In genomic region chr5:113771213-113772162, GRCm38 (mm10) we compare ENCODE assay signal across 8 mouse cellular contexts. TPM values are rescaled to one million over a fixed set of nuclear protein-coding genes. Genes with fewer than 3 reads are reported as not detected.
DNase-seq lines count a peak whose midpoint lies in the region; ATAC-seq and TF ChIP-seq lines count a peak whose summit lies in the region.

No protein-coding gene starts in this region.

- peaks cover 63% of the 10 kb centered on the region for H3K79me2 ChIP-seq in CH12.LX (replicated peaks; ENCODE audit: control insufficient read depth, extremely low read depth, insufficient read depth, poor library complexity, severe bottlenecking)

- under 1% methylated on average over 97 of the region's 97 CpGs for WGBS in forebrain, embryonic 10.5 days
- WGBS in heart, embryonic 15.5 days, result under 1% methylated on average over 92 of the region's 97 CpGs
- under 1% methylated on average over 91 of the region's 97 CpGs for WGBS in liver, embryonic 14.5 days (ENCODE audit: insufficient replicate concordance)
- under 1% methylated on average over 93 of the region's 97 CpGs for WGBS in neural tube, embryonic 11.5 days
- under 1% methylated on average over 94 of the region's 97 CpGs for WGBS in stomach, postnatal 0 days

- peak overlapping the region; percentile 94 for H3K4me2 ChIP-seq in CH12.LX (ENCODE audit: insufficient read depth, low read depth, poor library complexity, severe bottlenecking)
- peak overlapping the region; percentile 96 for H3K4me2 ChIP-seq in heart, embryonic 15.5 days
- peak overlapping the region; percentile 96 for H3K4me2 ChIP-seq in liver, embryonic 14.5 days (ENCODE audit: low read depth)
- H3K4me2 ChIP-seq in neural tube, embryonic 11.5 days (ENCODE audit: low read depth), result peak overlapping the region; percentile 73
- peak overlapping the region; percentile 93 for H3K4me2 ChIP-seq in stomach, postnatal 0 days (replicated peaks; ENCODE audit: low read depth)

- dilution Hi-C loops in CH12.LX (cut with MboI; ENCODE audit: extremely low pct_ligation_motif_present, extremely low pct_unique_long_range_greater_than_20kb, low sequenced_read_pairs), result no loop called here

- H3K27me3 ChIP-seq in CH12.LX (replicated peaks), result no peaks in the 10 kb centered on the region
- no peaks in the 10 kb centered on the region for H3K27me3 ChIP-seq in forebrain, embryonic 10.5 days (ENCODE audit: poor library complexity, severe bottlenecking)
- H3K27me3 ChIP-seq in heart, embryonic 15.5 days, result no peaks in the 10 kb centered on the region
- no peaks in the 10 kb centered on the region for H3K27me3 ChIP-seq in liver, embryonic 14.5 days (ENCODE audit: control insufficient read depth, insufficient read depth, low read length)
- H3K27me3 ChIP-seq in neural tube, embryonic 11.5 days (ENCODE audit: control insufficient read depth, insufficient read depth, low read length), result no peaks in the 10 kb centered on the region
- H3K27me3 ChIP-seq in stomach, postnatal 0 days (ENCODE audit: control insufficient read depth, insufficient read depth, low read length), result no peaks in the 10 kb centered on the region

- TF ChIP-seq RAD21 in CH12.LX (IDR thresholded peaks at IDR 0.05; ENCODE audit: low read depth, low read length), result no peak

- TF ChIP-seq EP300 in CH12.LX (IDR thresholded peaks at IDR 0.05; ENCODE audit: low read length), result 0 out of 2 replicates have a peak, but pooled peaks have one; percentile 30
- peak; percentile 68 for TF ChIP-seq EP300 in liver, embryonic 14.5 days (IDR thresholded peaks at IDR 0.05; ENCODE audit: low read depth)
- peak; percentile 93 for TF ChIP-seq EP300 in stomach, postnatal 0 days (optimal IDR thresholded peaks at IDR 0.05)

- TF ChIP-seq POLR2A in CH12.LX (IDR thresholded peaks at IDR 0.05; ENCODE audit: low read depth, low read length), result peak; percentile 81

- peak; percentile 90 for DNase-seq in CH12.LX (ENCODE audit: extremely low read depth)
- DNase-seq in c-Kit-positive CD71-negative TER-119-negative erythroid progenitor cells, embryonic 14.5 days (ENCODE audit: low read depth), result peak; percentile 78
- peak; percentile 88 for DNase-seq in forebrain, embryonic 10.5 days (ENCODE audit: extremely low spot score, low spot score)
- DNase-seq in kidney, postnatal 25 days, result peak; percentile 89 to 94
- peak; percentile 84 to 88 (median 86) for DNase-seq in liver, embryonic 14.5 days (ENCODE audit: low read depth in 3 of 3, low spot score in 3 of 3)
- DNase-seq in neural tube, embryonic 11.5 days (ENCODE audit: low spot score), result peak; percentile 90
- DNase-seq in stomach, postnatal 0 days (ENCODE audit: low spot score), result peak; percentile 83

- peak overlapping the region; percentile 82 for H3K27ac ChIP-seq in CH12.LX (ENCODE audit: insufficient read depth, low read depth)
- peak overlapping the region; percentile 97 for H3K27ac ChIP-seq in forebrain, embryonic 10.5 days
- peak overlapping the region; percentile 97 for H3K27ac ChIP-seq in heart, embryonic 15.5 days
- H3K27ac ChIP-seq in liver, embryonic 14.5 days, result peak overlapping the region; percentile 72
- H3K27ac ChIP-seq in neural tube, embryonic 11.5 days (ENCODE audit: low read depth, low read length), result peak overlapping the region; percentile 96
- H3K27ac ChIP-seq in stomach, postnatal 0 days (replicated peaks), result peak overlapping the region; percentile 97

- peaks cover 38 to 53% of the 10 kb centered on the region in 2 experiments for H3K36me3 ChIP-seq in CH12.LX (replicated peaks in 1 of 2; ENCODE audit: control insufficient read depth in 1 of 2, insufficient read depth in 1 of 2, low read length in 1 of 2)
- H3K36me3 ChIP-seq in forebrain, embryonic 10.5 days (replicated peaks), result peaks cover 59% of the 10 kb centered on the region
- H3K36me3 ChIP-seq in heart, embryonic 15.5 days, result peaks cover 42% of the 10 kb centered on the region
- peaks cover 14% of the 10 kb centered on the region for H3K36me3 ChIP-seq in liver, embryonic 14.5 days (replicated peaks; ENCODE audit: control insufficient read depth, insufficient read depth, low read depth)
- peaks cover 4% of the 10 kb centered on the region; the same call in 1 of the 2 replicates for H3K36me3 ChIP-seq in neural tube, embryonic 11.5 days (ENCODE audit: control insufficient read depth, insufficient read depth, low read length)
- H3K36me3 ChIP-seq in stomach, postnatal 0 days (ENCODE audit: control insufficient read depth, insufficient read depth, low read length), result peaks cover 9% of the 10 kb centered on the region; the same call in 1 of the 2 replicates

- in situ Hi-C loops in CH12.LX (cut with MboI; ENCODE audit: low pct_ligation_motif_present, low pct_unique_long_range_greater_than_20kb, low sequenced_read_pairs), result loop anchor here (10.0 kb wide), 1 partner anchor 63 kb away; the partner anchor contains the start of gene Selplg

- peak overlapping the region; percentile 92 for H3K9ac ChIP-seq in CH12.LX (ENCODE audit: insufficient read depth, low read depth)
- H3K9ac ChIP-seq in heart, embryonic 15.5 days, result peak overlapping the region; percentile 98
- H3K9ac ChIP-seq in liver, embryonic 14.5 days (replicated peaks), result peak overlapping the region; percentile 67
- H3K9ac ChIP-seq in neural tube, embryonic 11.5 days (ENCODE audit: low read length), result peak overlapping the region; percentile 90
- H3K9ac ChIP-seq in stomach, postnatal 0 days (ENCODE audit: low read length), result peak overlapping the region; percentile 93

- peak; percentile 79 for ATAC-seq in heart, embryonic 15.5 days (replicated peaks; ENCODE audit: insufficient number of reproducible peaks, insufficient read depth, low FRiP score, low read depth)
- peak; percentile 77 for ATAC-seq in liver, embryonic 14.5 days (ENCODE audit: insufficient read depth)
- ATAC-seq in neural tube, embryonic 11.5 days (ENCODE audit: insufficient read depth, low FRiP score, low TSS enrichment), result peak; percentile 77
- ATAC-seq in stomach, postnatal 0 days (ENCODE audit: low FRiP score, low TSS enrichment), result peak; percentile 86

- peak overlapping the region; percentile 90 to 100 (median 98) for H3K4me3 ChIP-seq in CH12.LX (replicated peaks in 1 of 3; ENCODE audit: low read depth in 2 of 3, low read length in 2 of 3, poor library complexity in 1 of 3)
- H3K4me3 ChIP-seq in forebrain, embryonic 10.5 days, result peak overlapping the region; percentile 100
- peak overlapping the region; percentile 100 for H3K4me3 ChIP-seq in heart, embryonic 15.5 days
- peak overlapping the region; percentile 76 to 87 for H3K4me3 ChIP-seq in liver, embryonic 14.5 days (ENCODE audit: insufficient read depth in 1 of 2, low read depth in 2 of 2, low read length in 2 of 2)
- peak overlapping the region; percentile 89 for H3K4me3 ChIP-seq in neural tube, embryonic 11.5 days (ENCODE audit: low read depth, low read length)
- H3K4me3 ChIP-seq in stomach, postnatal 0 days (ENCODE audit: low read depth, low read length), result peak overlapping the region; percentile 99

- TF ChIP-seq CTCF in CH12.LX (conservative IDR thresholded peaks at IDR 0.05 in 1 of 2, IDR thresholded peaks at IDR 0.05 in 1 of 2; ENCODE audit: low read depth in 2 of 2, low read length in 2 of 2), result peak in 1 of 2 experiments; percentile 21; a peak in 2 of 4 replicates
- no peak for TF ChIP-seq CTCF in liver, embryonic 14.5 days (IDR thresholded peaks at IDR 0.05; ENCODE audit: low read depth)
- TF ChIP-seq CTCF in stomach, postnatal 0 days (IDR thresholded peaks at IDR 0.05; ENCODE audit: low read depth), result no peak

- peaks cover 35 to 67% of the 10 kb centered on the region in 2 experiments for H3K4me1 ChIP-seq in CH12.LX (ENCODE audit: control insufficient read depth in 1 of 2, insufficient read depth in 2 of 2)
- peaks cover 40% of the 10 kb centered on the region for H3K4me1 ChIP-seq in forebrain, embryonic 10.5 days
- H3K4me1 ChIP-seq in heart, embryonic 15.5 days (replicated peaks), result peaks cover 28% of the 10 kb centered on the region
- peaks cover 6 to 13% of the 10 kb centered on the region in 2 experiments for H3K4me1 ChIP-seq in liver, embryonic 14.5 days (replicated peaks; ENCODE audit: control insufficient read depth in 2 of 2, insufficient read depth in 2 of 2, low read length in 1 of 2)
- H3K4me1 ChIP-seq in neural tube, embryonic 11.5 days (ENCODE audit: control insufficient read depth, insufficient read depth, low read length), result peaks cover 12% of the 10 kb centered on the region
- H3K4me1 ChIP-seq in stomach, postnatal 0 days (replicated peaks; ENCODE audit: control insufficient read depth, insufficient read depth), result peaks cover 5% of the 10 kb centered on the region; the same call in 1 of the 2 replicates

- H3K9me3 ChIP-seq in CH12.LX (replicated peaks; ENCODE audit: low read length), result no peaks in the 10 kb centered on the region
- H3K9me3 ChIP-seq in forebrain, embryonic 10.5 days, result no peaks in the 10 kb centered on the region
- no peaks in the 10 kb centered on the region for H3K9me3 ChIP-seq in heart, embryonic 15.5 days (replicated peaks)
- no peaks in the 10 kb centered on the region for H3K9me3 ChIP-seq in liver, embryonic 14.5 days (ENCODE audit: control insufficient read depth, low read length)
- no peaks in the 10 kb centered on the region for H3K9me3 ChIP-seq in neural tube, embryonic 11.5 days (ENCODE audit: control insufficient read depth, low read length)
- no peaks in the 10 kb centered on the region for H3K9me3 ChIP-seq in stomach, postnatal 0 days (ENCODE audit: control insufficient read depth, low read length)

RNA-seq across cellular contexts. Expression of gene Sart3, which starts 0.8 kb away (rescaled TPM):
- total RNA-seq in CH12.LX (2012; rRNA removed) (66.1 and 67.0 TPM in 2 replicates), CH12.LX (2014; rRNA removed) (27.2 and 28.8 TPM in 2 replicates)
- polyA plus RNA-seq in CH12.LX (2012; ENCODE audit: insufficient read length, low read depth), result 104 and 113 TPM in 2 replicates
- polyA plus RNA-seq in forebrain, embryonic 10.5 days (2016; fragmentation: Nextera tagmentation; extraction: Ambion mirVana), result 74.6 and 78.3 TPM in 2 replicates
- polyA plus RNA-seq in heart, embryonic 15.5 days (2015; fragmentation: Nextera tagmentation; extraction: Ambion mirVana), result 30.8 and 39.8 TPM in 2 replicates
- polyA plus RNA-seq in liver, embryonic 14.5 days (2012; rRNA removed), result 11.6 and 15.0 TPM in 2 replicates
- polyA plus RNA-seq in liver, embryonic 14.5 days (2014; fragmentation: Nextera tagmentation; extraction: Ambion mirVana), result 12.7 and 15.9 TPM in 2 replicates
- polyA plus RNA-seq in neural tube, embryonic 11.5 days (2014; fragmentation: Nextera tagmentation; extraction: Ambion mirVana), result 59.4 and 59.9 TPM in 2 replicates
- 10.4 and 11.2 TPM in 2 replicates for polyA plus RNA-seq in stomach, postnatal 0 days (2015; fragmentation: Nextera tagmentation; extraction: Ambion mirVana)

RNA-seq across cellular contexts. Expression of gene Iscu, which starts 1.1 kb away (rescaled TPM):
- total RNA-seq in CH12.LX (2012; rRNA removed), result 79.3 and 81.5 TPM in 2 replicates
- 70.6 and 72.1 TPM in 2 replicates for total RNA-seq in CH12.LX (2014; rRNA removed)
- polyA plus RNA-seq in CH12.LX (2012; ENCODE audit: insufficient read length, low read depth), result 83.0 and 86.7 TPM in 2 replicates
- 102 and 106 TPM in 2 replicates for polyA plus RNA-seq in forebrain, embryonic 10.5 days (2016; fragmentation: Nextera tagmentation; extraction: Ambion mirVana)
- 112 and 124 TPM in 2 replicates for polyA plus RNA-seq in heart, embryonic 15.5 days (2015; fragmentation: Nextera tagmentation; extraction: Ambion mirVana)
- 46.2 and 64.9 TPM in 2 replicates for polyA plus RNA-seq in liver, embryonic 14.5 days (2012; rRNA removed)
- 100 and 103 TPM in 2 replicates for polyA plus RNA-seq in liver, embryonic 14.5 days (2014; fragmentation: Nextera tagmentation; extraction: Ambion mirVana)
- polyA plus RNA-seq in neural tube, embryonic 11.5 days (2014; fragmentation: Nextera tagmentation; extraction: Ambion mirVana), result 101 and 107 TPM in 2 replicates
- 154 and 166 TPM in 2 replicates for polyA plus RNA-seq in stomach, postnatal 0 days (2015; fragmentation: Nextera tagmentation; extraction: Ambion mirVana)

RNA-seq across cellular contexts. Expression of gene Tmem119, which starts 28.8 kb away (rescaled TPM):
- total RNA-seq in CH12.LX (2012; rRNA removed) (0.30 and 0.46 TPM in 2 replicates), CH12.LX (2014; rRNA removed) (0.55 and 1.0 TPM in 2 replicates)
- polyA plus RNA-seq in CH12.LX (2012; ENCODE audit: insufficient read length, low read depth), result 0.97 and 1.5 TPM in 2 replicates
- polyA plus RNA-seq in forebrain, embryonic 10.5 days (2016; fragmentation: Nextera tagmentation; extraction: Ambion mirVana), result 28.8 and 36.2 TPM in 2 replicates
- 23.6 and 30.5 TPM in 2 replicates for polyA plus RNA-seq in heart, embryonic 15.5 days (2015; fragmentation: Nextera tagmentation; extraction: Ambion mirVana)
- 0.94 and 1.1 TPM in 2 replicates for polyA plus RNA-seq in liver, embryonic 14.5 days (2012; rRNA removed)
- polyA plus RNA-seq in liver, embryonic 14.5 days (2014; fragmentation: Nextera tagmentation; extraction: Ambion mirVana), result 1.1 and 1.4 TPM in 2 replicates
- polyA plus RNA-seq in neural tube, embryonic 11.5 days (2014; fragmentation: Nextera tagmentation; extraction: Ambion mirVana), result 29.3 and 36.5 TPM in 2 replicates
- polyA plus RNA-seq in stomach, postnatal 0 days (2015; fragmentation: Nextera tagmentation; extraction: Ambion mirVana), result 35.3 and 36.6 TPM in 2 replicates

RNA-seq across cellular contexts. Expression of gene Ficd, which starts 35.9 kb away (rescaled TPM):
- total RNA-seq in CH12.LX (2012; rRNA removed) (2.4 and 3.4 TPM in 2 replicates), CH12.LX (2014; rRNA removed) (2.0 and 2.5 TPM in 2 replicates)
- 2.2 and 2.4 TPM in 2 replicates for polyA plus RNA-seq in CH12.LX (2012; ENCODE audit: insufficient read length, low read depth)
- 2.9 and 4.9 TPM in 2 replicates for polyA plus RNA-seq in forebrain, embryonic 10.5 days (2016; fragmentation: Nextera tagmentation; extraction: Ambion mirVana)
- polyA plus RNA-seq in heart, embryonic 15.5 days (2015; fragmentation: Nextera tagmentation; extraction: Ambion mirVana), result 4.9 and 6.2 TPM in 2 replicates
- polyA plus RNA-seq in liver, embryonic 14.5 days (2012; rRNA removed), result 1.2 and 1.3 TPM in 2 replicates
- polyA plus RNA-seq in liver, embryonic 14.5 days (2014; fragmentation: Nextera tagmentation; extraction: Ambion mirVana), result 1.1 and 1.2 TPM in 2 replicates
- 3.7 and 4.7 TPM in 2 replicates for polyA plus RNA-seq in neural tube, embryonic 11.5 days (2014; fragmentation: Nextera tagmentation; extraction: Ambion mirVana)
- polyA plus RNA-seq in stomach, postnatal 0 days (2015; fragmentation: Nextera tagmentation; extraction: Ambion mirVana), result 5.5 and 6.0 TPM in 2 replicates

RNA-seq across cellular contexts. Expression of gene 1700069L16Rik, which starts 46.9 kb away (rescaled TPM):
- total RNA-seq in CH12.LX (2012; rRNA removed) (not detected in 2 replicates), CH12.LX (2014; rRNA removed) (not detected in 2 replicates)
- polyA plus RNA-seq in CH12.LX (2012; ENCODE audit: insufficient read length, low read depth), result not detected in 2 replicates
- not detected in 2 replicates for polyA plus RNA-seq in forebrain, embryonic 10.5 days (2016; fragmentation: Nextera tagmentation; extraction: Ambion mirVana)
- not detected in 2 replicates for polyA plus RNA-seq in heart, embryonic 15.5 days (2015; fragmentation: Nextera tagmentation; extraction: Ambion mirVana)
- not detected in 2 replicates for polyA plus RNA-seq in liver, embryonic 14.5 days (2012; rRNA removed)
- polyA plus RNA-seq in liver, embryonic 14.5 days (2014; fragmentation: Nextera tagmentation; extraction: Ambion mirVana), result not detected in 2 replicates
- not detected in 2 replicates for polyA plus RNA-seq in neural tube, embryonic 11.5 days (2014; fragmentation: Nextera tagmentation; extraction: Ambion mirVana)
- not detected in 2 replicates for polyA plus RNA-seq in stomach, postnatal 0 days (2015; fragmentation: Nextera tagmentation; extraction: Ambion mirVana)

Comparison
In these comparisons a context has a peak if more than half of its experiments do, and no peak if none do; other contexts are left out.
1. Peak in every context shown above with its lines: DNase-seq, ATAC-seq, H3K4me3 ChIP-seq and H3K27ac ChIP-seq.